Mouse (Mus musculus) testis, adult 2 months (tissue): ENCODE data around the gene Rxfp4.

Experiments
- CTCF ChIP-seq: fragments of 200-500 bp; IDR thresholded peaks from 2 replicates; pipeline ENCODE4 v1.5.1; 2012; ENCODE audit warnings: low read depth, mild to moderate bottlenecking, inconsistent platforms, low read length, moderate library complexity; ENCODE audit not compliant: control insufficient read depth, insufficient read depth, insufficient replicate concordance
- POLR2A ChIP-seq: fragments of 200-500 bp; IDR thresholded peaks from 2 replicates; pipeline ENCODE4 v1.6.1; 2012; ENCODE audit warnings: low read depth, mild to moderate bottlenecking, inconsistent platforms, low read length, moderate library complexity; ENCODE audit not compliant: control insufficient read depth

DNA sequence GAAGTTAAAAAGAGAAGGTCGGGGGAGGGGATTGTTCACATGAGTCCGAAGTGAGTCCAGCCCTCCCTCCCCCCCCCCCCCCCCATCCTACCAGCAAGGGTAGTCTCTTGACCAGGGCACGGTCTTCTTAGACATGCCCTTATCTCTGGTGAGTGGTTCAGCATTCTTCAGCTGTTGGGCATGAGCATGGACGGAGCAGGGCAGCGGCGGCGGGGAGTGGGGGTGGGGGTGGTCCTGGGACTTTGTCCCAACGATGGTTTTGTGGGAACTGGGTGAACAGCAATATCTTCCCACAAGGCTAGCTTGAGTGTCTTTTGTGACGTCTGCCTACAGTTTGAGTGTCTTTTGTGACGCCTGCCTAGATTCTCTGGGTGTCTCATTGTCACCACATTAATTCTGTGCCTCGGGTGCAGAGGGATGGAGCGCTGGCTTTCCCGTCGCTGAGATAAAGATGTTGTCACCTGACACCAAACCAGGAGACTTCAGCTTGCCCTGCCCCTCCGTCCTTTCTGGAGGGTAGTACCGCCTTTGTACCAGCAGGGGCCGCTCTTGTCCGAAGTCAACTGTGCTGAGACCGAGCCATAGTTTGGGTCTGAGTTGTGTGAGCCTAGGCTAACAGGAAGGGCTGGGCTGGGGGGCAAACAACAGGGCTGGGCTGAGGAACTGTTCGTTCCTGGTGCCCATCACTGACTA is 45.7 kb downstream of the Rxfp4 start:
- TF ChIP-seq CTCF (peak; percentile 97), POLR2A (peak; percentile 68; the same call in 1 of the 2 replicates)
